Mouse (Mus musculus) brain, embryonic 14.5 days (tissue): ENCODE measurements around the gene Itgb2.
A peak's percentile ranks its signal among the peaks of the same experiment; 100 is the strongest.

Experiments used
- CTCF ChIP-seq: fragments of 200-500 bp; IDR thresholded peaks from 2 replicates; pipeline ENCODE4 v1.5.1; 2012; ENCODE audit warnings: inconsistent platforms, mild to moderate bottlenecking, moderate library complexity, borderline replicate concordance; ENCODE audit not compliant: insufficient read depth, insufficient read length; ENCODE audit errors: extremely low read depth
- POLR2A ChIP-seq: fragments of 200-500 bp; IDR thresholded peaks from 2 replicates; pipeline ENCODE4 v1.6.1; 2012; ENCODE audit warnings: mild to moderate bottlenecking, inconsistent platforms, borderline replicate concordance; ENCODE audit not compliant: poor library complexity, insufficient read depth, insufficient read length, severe bottlenecking; ENCODE audit errors: extremely low read depth

GRCm38 (mm10) chr10:77517066-77517620 is 12.9 kb upstream of the Itgb2 start:
- TF ChIP-seq POLR2A (no peak), CTCF (peak; percentile 91)
